Mouse (Mus musculus): ENCODE measurements at regions not wholly inside any gene's neighbourhood (a gene's known extent, or its start where the extent isn't known, plus 50 kb on each side); places are given as distances from the start of the nearest gene placed in this dataset.

DNA sequence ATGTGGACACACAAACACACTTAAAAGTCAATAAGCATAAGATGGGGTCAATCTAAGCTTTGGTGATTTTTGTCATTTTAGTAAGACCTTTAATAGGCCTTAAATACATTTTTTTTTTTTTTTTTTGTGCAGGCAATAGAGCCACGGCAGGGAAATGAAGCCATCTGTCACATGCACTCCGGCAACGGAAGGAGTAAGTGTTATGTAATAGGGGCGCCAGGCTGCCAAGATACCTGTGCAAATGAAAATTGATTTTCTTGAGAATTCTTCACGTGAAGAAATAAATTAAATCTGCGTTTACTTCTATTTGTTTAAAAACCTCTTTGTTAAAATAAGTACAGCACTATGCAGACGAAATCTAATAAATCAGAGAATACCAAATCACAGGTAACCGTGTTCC, 54.6 kb upstream of the Card11 start:
- no peak for DNase-seq (ENCODE audit: low spot score in 2 of 2)

DNA sequence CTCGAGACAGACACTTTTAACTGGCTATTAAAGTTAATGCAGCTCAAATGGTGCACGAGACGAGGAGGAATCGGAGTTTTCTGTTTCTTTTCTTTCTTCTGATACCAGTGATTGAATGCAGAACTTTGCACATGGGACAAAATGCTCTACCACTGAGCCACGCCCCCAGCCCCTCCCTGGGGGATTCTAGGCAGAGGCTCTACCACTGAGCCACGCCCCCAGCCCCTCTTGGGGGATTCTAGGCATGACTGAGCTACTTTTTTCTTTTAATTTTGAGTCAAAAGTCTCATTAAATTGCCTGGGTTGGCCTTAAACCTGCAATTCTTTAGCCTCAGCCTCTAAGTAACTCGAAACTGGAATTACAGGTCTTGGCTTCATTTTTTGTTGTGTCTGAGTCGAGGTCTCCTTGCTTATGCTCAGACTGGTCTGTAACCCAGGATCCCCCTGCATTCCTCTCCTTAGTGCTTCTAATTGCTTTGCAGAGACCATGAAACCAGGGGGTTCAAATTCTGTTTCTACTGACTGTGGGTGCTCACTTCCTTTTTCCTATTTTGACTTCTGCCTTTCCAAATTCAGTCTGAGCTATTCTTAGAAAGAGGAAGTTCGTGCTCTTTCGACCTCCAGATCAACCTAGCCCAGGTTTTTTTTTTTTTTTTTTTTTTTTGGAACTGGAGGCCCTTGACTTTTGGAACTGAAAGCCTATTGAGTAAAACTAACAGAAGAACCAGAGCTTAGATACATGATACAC, 55.4 kb upstream of the Card11 start:
- DNase-seq (ENCODE audit: low spot score in 2 of 2): no peak

DNA sequence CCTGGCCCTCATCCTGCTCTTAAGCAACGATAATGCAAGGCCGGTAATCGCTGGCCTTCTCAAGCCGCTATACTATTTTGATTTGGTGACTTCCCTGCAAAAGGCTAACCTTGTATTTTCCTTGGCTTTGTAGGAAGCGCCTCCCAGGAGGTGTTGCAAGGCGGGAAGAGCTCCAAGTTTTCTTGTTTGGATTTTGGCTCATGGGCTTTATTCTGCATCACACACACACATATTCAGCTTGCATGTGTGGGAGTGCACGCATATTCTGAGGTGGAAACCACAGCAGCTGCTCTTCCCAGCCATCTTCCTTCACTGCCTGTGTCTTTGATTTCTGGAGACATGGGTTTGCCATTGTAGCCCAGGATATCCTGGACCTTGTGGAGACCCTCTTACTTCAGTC, 57.8 kb upstream of the Card11 start:
- DNase-seq (ENCODE audit: low spot score in 2 of 2): no peak

GRCm38 (mm10) chr5:141058863-141059262, 58.5 kb upstream of the Card11 start:
- no peak for DNase-seq (ENCODE audit: low spot score in 2 of 2)

- no peak for DNase-seq (ENCODE audit: low spot score in 2 of 2)
Measured at GRCm38 (mm10) chr5:141062144-141062543, 61.8 kb upstream of the Card11 start.

GRCm38 (mm10) chr5:141067561-141067960, 67.2 kb upstream of the Card11 start:
- DNase-seq (ENCODE audit: low spot score in 2 of 2): no peak

- no peak for DNase-seq (ENCODE audit: low spot score in 2 of 2)
Measured at GRCm38 (mm10) chr5:141074457-141074856, 74.1 kb upstream of the Card11 start.

DNA sequence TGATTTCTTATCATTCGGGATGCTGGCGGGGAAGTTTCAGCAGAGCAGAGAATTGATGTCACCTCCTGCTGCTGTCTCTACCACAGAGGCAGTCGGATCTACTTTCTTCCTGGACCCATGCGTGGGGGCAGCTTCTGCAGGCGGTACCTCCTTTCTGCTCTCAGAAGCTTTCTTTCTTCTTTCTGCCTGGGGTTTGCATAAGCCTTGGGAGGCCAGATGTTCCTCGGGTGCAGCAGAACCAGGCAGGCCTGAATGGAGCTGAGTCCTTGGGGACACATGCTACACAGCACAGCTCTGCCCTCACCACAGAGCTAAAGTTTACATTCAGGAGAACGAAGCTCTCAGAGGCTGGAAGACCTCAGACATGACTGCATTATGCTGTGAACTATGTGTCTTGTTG, 75.8 kb upstream of the Card11 start:
- DNase-seq (ENCODE audit: low spot score in 2 of 2): no peak

DNA sequence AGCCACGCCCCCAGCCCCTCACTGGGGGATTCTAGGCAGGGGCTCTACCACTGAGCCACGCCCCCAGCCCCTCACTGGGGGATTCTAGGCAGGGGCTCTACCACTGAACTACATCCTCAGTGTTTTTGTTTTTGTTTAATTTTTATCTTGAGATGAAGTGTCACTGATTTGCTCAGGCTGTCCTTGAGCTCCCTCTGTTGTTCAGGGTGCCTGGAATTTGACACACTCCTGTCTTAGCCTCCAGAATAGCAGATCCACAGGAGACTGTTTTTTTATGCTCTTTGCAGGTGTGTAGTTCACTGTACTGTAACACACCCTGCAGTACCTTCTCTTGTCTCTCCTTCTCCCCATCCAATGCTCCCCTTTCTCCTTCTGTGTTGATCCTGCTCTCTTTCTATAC, 76.6 kb upstream of the Card11 start:
- DNase-seq (ENCODE audit: low spot score in 2 of 2): no peak

- no peak for DNase-seq (ENCODE audit: low spot score in 2 of 2)
Measured at GRCm38 (mm10) chr5:141080896-141081295, 80.5 kb upstream of the Card11 start.

GRCm38 (mm10) chr5:141084056-141084730, 83.8 kb upstream of the Card11 start:
- DNase-seq (ENCODE audit: low spot score in 2 of 2): no peak

DNA sequence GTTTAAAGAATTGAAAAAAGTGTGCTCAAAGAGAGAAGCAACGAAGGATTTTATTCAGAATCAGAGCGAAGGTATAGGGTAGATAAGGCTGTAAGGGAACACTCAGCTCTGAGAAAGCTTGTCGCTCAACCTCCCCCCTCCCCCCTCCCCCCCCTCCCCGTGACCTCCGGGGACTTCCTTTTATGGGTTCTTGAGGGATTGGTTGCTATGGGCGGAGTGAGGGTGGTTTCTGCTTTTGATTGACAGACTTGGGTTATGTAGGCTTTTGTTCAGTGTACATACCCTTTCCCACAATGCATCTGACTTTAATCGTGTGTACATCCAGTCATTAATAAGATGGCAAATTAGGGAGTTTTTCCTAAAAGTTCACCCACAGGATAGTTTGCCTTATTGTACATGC, 84.4 kb upstream of the Card11 start:
- DNase-seq (ENCODE audit: low spot score in 2 of 2): no peak

DNA sequence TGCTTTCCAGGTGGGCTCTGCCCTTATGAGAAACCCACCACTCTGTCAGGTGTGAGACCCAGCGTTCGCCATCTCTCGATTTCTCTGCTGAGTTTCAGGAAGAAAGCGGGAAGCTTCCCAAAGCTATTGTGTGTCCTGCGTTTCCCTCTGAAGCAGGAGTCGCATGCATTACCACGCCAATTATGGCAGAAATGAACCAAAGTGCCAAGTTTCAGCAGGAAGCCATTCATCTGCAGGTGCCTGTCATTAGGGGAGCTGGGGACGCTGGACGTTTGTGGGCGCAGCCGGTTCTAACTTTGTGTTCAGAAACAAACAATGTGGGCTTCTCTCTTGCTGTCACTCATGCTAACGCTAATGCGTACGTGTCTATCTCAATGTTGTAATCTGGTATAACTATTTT, 91.3 kb upstream of the Card11 start:
- DNase-seq (ENCODE audit: low spot score in 2 of 2): no peak

DNA sequence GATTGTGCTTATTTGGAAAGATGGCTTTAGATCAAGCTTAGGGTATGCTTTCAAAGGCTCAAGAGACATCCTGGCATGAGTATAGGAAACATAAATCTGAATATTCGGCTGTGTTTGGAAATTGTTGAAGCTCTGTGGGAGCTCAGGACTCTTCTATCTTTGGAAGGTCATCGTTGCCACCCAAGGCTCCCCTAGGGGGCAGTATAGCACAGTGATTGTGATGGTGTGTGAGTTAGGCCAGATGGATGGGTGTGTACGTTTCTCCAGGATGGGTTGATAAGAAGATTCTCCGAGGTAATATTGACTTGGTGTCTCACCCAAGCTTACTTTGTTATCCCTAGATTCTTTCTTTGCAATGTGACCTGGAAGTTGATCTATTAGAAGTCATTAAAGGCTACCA, 93.3 kb upstream of the Card11 start:
- DNase-seq (ENCODE audit: low spot score in 2 of 2): peak; percentile 7 to 14

GRCm38 (mm10) chr5:141097878-141098277, 97.5 kb upstream of the Card11 start:
- DNase-seq (ENCODE audit: low spot score in 2 of 2): no peak

DNA sequence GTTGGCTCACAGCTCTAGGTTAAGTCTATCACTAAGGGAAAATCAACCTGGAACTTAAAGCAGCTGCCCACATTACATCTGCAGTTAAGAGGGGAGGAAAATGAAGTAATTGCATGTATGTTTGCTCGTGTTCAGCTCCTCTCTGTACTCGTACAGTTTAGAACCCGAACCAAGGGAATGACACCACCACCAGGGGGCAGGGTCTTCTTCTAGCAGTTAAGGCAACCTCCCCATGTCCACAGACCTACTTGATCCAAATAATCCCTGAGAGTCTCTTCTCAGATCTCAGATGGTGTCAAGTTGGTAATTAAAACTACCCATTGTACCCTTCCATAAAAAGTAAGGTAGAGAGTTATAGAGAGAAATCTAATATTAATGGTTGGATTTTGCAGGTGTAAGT, 111.3 kb upstream of the Card11 start:
- DNase-seq (ENCODE audit: low spot score in 2 of 2): no peak

DNA sequence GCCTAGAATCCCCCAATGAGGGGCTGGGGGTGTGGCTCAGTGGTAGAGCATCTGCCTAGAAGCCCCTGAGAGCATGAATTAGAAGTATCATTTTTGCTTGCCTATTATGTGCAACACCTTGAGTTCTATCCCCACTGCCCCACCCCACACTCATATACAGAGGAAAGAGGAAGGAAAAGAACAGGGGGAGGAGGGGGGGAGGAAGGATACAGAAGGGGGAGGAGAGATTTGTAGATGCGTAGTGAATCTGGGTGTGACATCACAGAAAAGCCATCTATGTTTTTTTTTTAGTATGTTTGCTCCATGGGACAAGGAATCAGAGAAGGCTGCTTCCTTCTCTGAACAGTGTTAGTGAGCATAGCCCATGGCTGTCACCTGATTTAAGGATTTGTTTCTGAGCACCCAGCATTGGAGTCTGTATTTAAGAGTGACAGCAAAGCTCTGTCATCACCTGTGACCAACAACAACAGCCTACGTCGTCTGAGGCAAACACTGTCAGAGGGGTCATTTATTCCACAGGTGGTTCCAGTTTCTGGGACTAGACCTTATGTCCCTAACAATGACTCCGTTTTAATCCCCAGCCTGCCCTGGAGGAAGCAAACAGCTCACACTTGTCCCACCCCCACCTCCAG, 115.0 kb upstream of the Card11 start:
- DNase-seq (ENCODE audit: low spot score in 2 of 2): no peak

DNA sequence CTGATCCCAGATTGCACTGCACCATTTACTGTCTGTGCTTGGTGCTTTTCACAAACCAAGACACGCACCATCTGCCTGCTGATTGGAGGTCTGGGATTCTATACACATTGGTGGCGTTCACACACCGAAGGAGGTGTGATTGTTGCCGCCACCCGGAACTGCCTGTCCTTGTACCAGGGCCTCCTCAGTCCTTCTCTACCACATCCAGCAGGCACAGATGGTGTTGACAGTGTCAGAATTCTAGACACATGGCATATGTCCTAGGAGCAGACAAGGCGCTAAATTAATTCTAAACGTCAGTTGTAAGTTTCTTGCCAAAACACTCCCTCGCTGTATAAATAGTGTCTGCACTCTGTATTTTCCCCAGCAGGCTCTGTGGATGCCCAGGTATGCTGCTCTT, 115.6 kb upstream of the Card11 start:
- DNase-seq (ENCODE audit: low spot score in 2 of 2): no peak

DNA sequence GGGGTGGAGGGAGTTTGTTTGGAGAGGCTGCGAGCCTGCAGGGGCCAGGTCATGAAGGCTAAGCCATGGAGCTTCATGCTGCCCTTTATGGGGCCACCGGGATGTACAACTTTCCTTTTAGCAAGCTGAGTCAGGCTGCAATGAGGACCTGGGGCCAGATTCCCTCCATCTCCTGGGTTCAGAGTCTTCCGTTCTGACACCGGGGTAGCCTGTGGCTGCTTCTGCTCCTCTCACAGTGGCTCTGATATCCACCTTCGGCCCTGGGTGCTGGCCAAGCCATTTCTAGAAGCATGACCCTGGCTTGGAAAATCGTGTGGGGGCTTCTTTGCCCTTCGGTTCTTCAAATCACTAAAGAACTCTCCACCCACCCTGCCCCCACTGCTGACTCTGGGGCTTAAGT, 115.4 kb upstream of the Sdk1 start:
- DNase-seq (ENCODE audit: low spot score in 2 of 2): no peak

- no peak for DNase-seq (ENCODE audit: low spot score in 2 of 2)
Measured at GRCm38 (mm10) chr5:141126536-141126935, 114.8 kb upstream of the Sdk1 start.

DNA sequence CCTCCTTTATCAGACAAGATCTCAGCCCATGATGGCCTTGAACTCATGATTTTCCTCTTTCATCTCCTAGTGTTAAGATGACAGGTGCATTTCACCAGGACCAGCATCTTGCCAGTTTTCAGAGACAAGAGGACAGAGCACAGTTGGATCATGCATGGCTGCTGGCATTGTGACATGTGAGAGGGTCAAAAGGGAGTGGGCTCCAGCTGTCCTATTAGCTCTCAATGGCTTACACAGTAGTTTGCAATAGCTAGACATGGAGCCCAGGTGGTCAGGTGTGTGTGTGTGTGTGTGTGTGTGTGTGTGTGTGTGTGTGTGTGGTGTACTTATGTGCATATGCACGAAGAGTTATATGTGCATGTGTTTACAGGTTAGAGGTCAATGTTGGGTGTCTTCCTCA, 110.3 kb upstream of the Sdk1 start:
- no peak for DNase-seq (ENCODE audit: low spot score in 2 of 2)

GRCm38 (mm10) chr5:141131906-141132305, 109.4 kb upstream of the Sdk1 start:
- no peak for DNase-seq (ENCODE audit: low spot score in 2 of 2)

- no peak for DNase-seq (ENCODE audit: low spot score in 2 of 2)
Measured at GRCm38 (mm10) chr5:141136239-141136638, 105.1 kb upstream of the Sdk1 start.

All from gastrocnemius, adult 8-10 months (tissue).